Mouse (Mus musculus): ENCODE data around the gene Ybx3. TPM values are rescaled to one million over a fixed set of nuclear protein-coding genes. Genes with fewer than 3 reads are reported as not detected.

Gene Ybx3
- total RNA-seq (2021), result 100 to 1,000 TPM; 189 to 198 TPM
- long read RNA-seq, experiment 1, transcript Ybx3-201 (10 exons, 1,853 nt), result minor isoform, 31 of 182 reads
- long read RNA-seq, experiment 1, transcript Ybx3-202 (9 exons, 1,684 nt), result major isoform, 145 of 182 reads
- long read RNA-seq, experiment 1, partial matches to known transcripts, result 2 of 182 reads
- long read RNA-seq, experiment 1, other reads (novel, unspliced or antisense), result 3 of 182 reads
- long read RNA-seq, experiment 2, transcript Ybx3-201 (10 exons, 1,853 nt), result minor isoform, 74 of 357 reads
- long read RNA-seq, experiment 2, transcript Ybx3-202 (9 exons, 1,684 nt), result major isoform, 259 of 357 reads
- long read RNA-seq, experiment 2, partial matches to known transcripts, result 12 of 357 reads
- long read RNA-seq, experiment 2, other reads (novel, unspliced or antisense), result 12 of 357 reads

- peak; percentile 85 to 86 for DNase-seq (ENCODE audit: low spot score in 2 of 2)
These were observed at the start of gene Ybx3 for GRCm38 (mm10) chr6:131388040-131389021. Ybx3 (minus strand) TSS chr6:131388476.

GRCm38 (mm10) chr6:131436626-131437025 lies 48.4 kb upstream of the Ybx3 start:
- no peak for DNase-seq (ENCODE audit: low spot score in 2 of 2)

DNA sequence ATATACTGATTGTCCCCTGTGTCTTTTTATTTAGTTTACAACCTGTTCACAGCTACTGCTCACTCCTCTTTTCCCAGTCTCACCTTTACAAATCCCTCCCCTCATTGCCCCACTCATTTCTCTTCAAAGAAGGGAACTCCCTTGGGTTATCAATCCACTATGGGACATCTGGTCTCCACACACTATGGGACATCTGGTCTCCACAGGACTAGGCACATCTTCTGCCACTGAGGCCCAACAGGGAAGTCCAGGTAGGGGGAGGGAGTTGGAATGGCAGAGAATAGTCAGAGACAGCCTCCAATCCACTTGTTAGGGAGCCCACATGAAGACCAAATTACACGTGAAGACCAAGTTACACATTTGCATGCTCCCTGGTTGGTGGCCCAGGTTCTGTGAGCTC lies 45.8 kb upstream of the Ybx3 start:
- DNase-seq (ENCODE audit: low spot score in 2 of 2), result no peak

DNA sequence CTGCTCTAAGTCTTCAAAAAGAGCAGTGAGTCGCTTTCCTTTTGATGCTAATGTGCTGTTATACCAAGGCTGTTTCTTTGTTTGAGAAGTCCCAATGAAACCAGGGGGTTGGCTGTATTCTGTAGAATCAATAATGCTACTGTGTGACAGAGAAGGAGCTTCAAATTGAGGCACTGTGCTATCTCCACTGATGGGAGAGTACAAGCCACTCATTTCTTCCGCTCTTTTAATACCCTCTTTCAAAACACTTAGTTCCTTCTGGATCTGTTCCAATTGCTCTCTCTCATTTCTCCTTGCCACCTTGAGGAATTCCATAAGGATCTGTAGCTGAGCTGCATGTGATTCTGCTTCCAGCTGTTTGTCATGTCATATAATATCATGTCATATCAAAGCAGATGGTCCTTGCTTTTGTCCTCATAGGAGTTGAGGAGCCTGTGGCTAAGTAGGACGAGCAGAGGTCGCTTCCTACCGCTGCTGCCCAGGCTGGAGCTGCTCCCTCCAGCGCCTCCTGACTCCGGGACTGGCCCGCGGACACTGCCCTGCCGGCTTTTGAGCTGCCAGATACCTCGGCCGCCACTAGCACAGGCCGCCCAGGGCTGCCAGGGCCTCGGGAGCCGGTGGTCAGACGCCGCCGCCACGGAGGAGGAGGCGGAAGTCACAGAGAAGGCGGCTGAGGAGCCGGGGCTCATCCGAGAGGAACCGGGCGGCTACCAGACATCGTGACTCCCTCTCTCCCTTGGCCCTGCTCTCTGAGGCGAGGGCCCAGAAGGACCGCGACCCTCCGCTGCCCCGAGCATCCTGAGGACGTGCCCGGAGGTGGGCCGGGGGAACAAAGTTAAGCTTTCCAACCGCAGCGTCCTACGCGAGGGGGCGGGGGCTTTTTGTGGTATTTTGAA lies 45.1 kb upstream of the Ybx3 start:
- no peak for DNase-seq (ENCODE audit: low spot score in 2 of 2)

DNA sequence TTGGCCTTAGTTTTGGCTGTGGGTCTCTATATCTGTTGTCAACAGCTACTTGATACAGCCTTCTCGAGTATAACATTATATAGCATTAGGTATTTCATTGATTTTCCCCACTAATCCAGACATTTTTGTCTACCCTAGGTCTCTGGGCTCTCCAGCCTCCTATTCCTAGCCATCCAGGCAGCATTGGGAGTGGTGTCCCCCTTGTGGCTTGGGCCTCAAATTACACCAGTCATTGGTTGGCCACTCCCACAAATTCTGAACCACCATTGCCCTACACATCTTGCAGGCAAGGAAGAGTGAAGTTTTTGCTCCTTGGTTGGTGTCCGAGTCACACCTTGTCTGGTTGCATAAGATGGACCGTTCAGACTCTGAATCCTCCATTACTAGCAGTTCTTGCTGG lies 33.3 kb upstream of the Ybx3 start:
- peak in 1 of 2 experiments; percentile 11 for DNase-seq (ENCODE audit: low spot score in 2 of 2)

GRCm38 (mm10) chr6:131419614-131420013 lies 31.3 kb upstream of the Ybx3 start:
- no peak for DNase-seq (ENCODE audit: low spot score in 2 of 2)

DNA sequence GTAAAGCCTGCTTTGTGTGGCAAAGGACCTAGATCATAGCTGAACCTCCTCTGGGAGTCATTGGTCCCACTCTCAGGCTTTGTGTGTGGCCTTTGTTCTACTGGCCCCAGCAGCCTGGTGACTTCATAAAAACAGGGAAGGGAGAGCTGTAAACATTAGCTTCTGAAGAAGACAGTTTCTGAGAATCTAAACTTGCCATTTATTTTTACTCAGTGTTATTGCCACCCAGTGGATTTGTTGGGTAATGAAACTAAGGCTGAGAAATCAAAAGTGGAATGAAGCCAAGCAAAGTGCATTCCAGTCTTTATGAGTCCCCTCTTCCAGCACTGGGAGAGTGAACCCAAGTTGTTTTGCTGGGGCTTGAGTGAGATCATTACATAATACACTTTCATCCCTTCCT lies 30.5 kb upstream of the Ybx3 start:
- no peak for DNase-seq (ENCODE audit: low spot score in 2 of 2)

GRCm38 (mm10) chr6:131411116-131411843 lies 23.0 kb upstream of the Ybx3 start:
- DNase-seq (ENCODE audit: low spot score in 2 of 2), result no peak

DNA sequence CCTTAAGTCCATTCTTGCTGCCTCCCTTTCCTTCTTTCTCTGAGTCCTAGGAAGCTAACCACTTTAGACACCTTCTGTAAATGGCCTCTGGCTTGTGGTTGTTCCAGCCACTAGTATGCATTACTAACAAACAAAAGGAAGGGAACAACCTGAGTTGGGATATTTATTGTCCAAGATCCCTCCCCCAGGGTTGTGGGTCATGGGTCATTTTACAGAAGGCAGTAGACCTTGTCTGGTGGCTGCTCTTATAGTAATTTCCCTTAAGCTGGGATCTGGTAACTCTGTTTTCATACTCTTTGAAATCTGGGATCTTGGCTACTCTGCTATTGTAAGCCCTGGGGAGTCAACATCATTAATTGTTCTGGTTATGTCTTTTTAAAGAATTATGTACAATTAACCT lies 18.7 kb upstream of the Ybx3 start:
- no peak for DNase-seq (ENCODE audit: low spot score in 2 of 2)

GRCm38 (mm10) chr6:131405896-131406295 lies 17.6 kb upstream of the Ybx3 start:
- no peak for DNase-seq (ENCODE audit: low spot score in 2 of 2)

GRCm38 (mm10) chr6:131405174-131405573 lies 16.9 kb upstream of the Ybx3 start:
- DNase-seq (ENCODE audit: low spot score in 2 of 2), result no peak

- DNase-seq (ENCODE audit: low spot score in 2 of 2), result no peak
These were observed 16.0 kb upstream of the Ybx3 start for GRCm38 (mm10) chr6:131404260-131404659.

DNA sequence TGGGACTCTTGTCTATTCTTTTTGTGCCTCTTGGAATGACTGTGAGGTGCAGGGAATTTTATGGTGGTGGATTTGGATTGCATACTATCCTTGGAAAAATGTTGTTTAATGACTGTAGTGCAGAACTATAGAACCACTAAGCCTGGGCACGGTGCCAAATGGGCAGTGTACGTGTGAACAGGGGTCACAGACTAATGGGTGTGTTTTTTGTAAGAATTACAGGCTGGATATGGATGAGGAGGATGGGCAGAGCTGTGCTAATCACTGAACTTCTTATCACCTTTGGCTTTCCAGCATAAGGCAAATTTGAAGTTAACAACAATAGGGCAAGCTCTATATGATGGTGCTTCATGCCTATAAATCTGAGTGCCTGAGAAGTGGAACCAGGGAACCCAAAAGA lies 14.8 kb upstream of the Ybx3 start:
- no peak for DNase-seq (ENCODE audit: low spot score in 2 of 2)

DNA sequence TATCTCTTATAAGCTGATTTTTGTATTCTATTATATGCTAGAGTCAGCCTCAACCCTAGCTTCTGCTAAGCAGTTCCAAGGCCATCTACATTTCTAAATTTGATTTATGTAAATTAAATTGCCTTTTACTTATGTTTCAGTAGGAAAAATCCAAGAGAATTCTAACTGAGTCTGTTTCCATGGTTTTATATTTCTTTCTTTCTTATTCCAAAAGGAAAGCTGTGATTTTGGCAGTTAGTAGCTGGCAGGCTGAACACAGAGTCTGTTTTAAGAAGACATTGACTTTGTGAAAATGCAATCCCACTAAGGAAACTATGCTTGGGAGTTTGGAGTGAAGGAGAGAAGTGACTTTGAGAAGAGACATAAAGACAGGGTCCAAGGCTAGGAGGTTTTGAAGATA lies 14.3 kb upstream of the Ybx3 start:
- no peak for DNase-seq (ENCODE audit: low spot score in 2 of 2)

DNA sequence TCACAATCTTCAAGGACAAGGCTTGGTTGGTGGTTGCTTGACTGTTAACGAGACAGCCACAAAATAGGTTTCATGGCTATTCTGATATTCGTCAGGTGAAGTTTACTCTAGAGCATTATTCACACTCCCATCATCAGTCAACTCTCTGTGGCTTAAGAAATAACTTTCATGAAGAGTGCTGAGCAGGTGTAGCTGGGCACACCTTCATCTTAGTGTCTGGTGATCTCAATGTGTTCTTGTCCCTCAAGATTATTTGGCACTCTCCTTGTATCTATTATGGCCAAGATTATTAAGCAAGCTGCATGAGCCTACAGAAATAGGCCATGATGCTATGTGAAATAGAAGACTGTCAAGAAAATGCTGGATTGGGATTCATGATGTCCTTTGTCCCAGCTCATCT lies 13.0 kb upstream of the Ybx3 start:
- no peak for DNase-seq (ENCODE audit: low spot score in 2 of 2)

- DNase-seq (ENCODE audit: low spot score in 2 of 2), result no peak
These were observed 8.4 kb upstream of the Ybx3 start for GRCm38 (mm10) chr6:131396650-131397049.

DNA sequence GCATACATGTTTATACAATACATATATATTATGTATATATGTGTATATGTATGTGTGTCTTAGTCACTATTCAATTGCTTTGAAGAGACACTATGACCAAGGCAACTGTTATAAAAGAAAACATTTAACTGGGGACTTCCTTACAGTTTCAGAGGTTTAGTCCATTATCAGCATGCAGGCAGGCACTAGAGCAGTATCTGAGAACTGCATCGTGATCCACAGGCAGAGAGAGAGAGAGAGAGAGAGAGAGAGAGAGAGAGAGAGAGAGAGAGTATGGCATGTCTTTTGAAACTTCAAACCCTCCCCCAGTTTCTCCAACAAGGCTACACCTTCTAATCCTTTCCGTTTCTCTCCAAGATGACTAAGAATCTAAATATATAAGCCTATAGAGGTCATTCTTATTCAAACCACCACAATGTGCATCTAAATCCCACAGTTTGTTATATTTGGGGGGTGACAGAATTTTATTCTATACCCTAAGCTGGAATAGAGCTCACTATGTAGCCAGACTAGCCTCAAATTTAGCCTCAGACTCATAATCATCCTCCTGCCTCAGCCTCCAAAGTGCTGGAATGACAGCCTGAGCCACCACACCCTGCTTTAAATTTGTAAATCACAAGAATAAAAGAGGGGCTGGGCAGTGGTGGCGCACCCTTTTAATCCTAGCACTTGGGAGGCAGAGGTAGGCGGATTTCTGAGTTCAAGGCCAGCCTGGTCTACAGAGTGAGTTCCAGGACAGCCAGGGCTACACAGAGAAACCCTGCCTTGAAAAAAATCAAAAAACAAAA lies 5.8 kb upstream of the Ybx3 start:
- DNase-seq (ENCODE audit: low spot score in 2 of 2), result no peak

DNA sequence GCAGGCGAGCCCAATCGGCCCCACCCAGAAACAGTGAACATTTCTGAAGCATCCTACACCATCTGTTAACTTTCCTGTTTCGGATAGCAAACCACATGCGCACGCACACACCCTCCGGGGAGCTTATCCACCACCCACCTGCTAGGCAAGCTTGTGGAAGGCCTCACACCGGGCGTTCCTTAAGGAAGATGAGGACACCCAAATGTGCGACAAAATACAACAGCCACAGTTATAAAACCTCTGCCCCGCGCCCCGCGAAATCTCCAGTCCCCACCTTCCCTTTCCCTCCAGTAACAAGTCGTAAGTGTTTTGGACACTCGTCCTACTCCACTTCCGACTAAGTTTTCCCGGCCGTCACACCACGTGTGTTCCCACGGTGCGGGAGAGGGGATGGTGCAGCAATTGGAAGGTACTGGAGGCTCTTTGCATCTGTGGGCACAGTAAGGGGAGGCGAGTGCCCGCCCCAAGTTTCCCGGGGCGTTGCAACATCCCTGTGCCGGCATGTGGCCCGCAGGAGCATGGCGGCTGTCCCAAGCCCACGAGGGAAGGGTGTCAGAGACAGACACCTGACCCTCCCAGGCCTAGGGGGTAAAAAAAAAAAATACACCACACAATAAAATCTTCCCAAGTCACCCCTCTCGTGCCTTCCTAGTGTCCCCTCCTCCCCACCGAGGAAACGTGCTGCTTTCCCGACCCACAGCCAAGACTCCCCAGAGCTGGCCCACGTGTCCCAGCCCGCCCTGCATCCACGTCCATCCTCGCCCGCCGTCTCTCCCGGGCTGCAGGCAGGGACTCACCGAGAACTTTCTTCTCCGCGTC lies 846 bp downstream of the Ybx3 start:
- peak; percentile 56 to 59 for DNase-seq (ENCODE audit: low spot score in 2 of 2)
